Mouse (Mus musculus): Measurements from ENCODE around the gene Slc30a3. TPM values are rescaled to one million over a fixed set of nuclear protein-coding genes. Genes with fewer than 3 reads are reported as not detected.
A peak's percentile ranks its signal among the peaks of the same experiment; 100 is the strongest.

The Slc30a3 gene
- not detected in 2 replicates for total RNA-seq (2015)
- not detected in 2 replicates for total RNA-seq (2017)

- ATAC-seq (ENCODE audit: poor library complexity, severe bottlenecking): no peak
These were observed at the start of gene Slc30a3 for GRCm38 (mm10) chr5:31108000-31108490. Gene Slc30a3 (minus strand): TSS chr5:31108237.

DNA sequence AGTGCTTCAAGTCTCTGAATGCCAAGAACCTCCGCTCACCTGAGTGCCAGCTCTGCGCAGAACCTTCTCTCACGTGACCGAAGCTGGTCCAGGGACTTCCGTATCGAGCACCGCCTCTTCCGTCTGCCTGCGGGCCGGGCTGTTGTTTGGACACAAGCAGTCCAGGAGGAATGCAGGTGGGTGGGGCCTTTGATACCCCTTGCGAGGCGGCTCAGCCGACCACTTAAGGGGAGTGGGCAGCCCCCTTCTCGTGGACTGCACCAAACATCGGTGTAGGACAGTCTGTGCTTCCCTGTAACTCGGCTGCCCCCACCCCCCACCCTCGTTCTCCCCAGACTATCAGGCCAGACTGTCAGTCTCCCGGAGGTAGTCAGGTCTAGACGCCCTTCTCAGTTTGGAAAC lies 46.1 kb upstream of the Slc30a3 start, which contains the start of gene Mpv17:
Gene Mpv17 (minus strand): TSS at position 100 of the 402 bp plus-strand sequence.
- ATAC-seq (ENCODE audit: poor library complexity, severe bottlenecking): peak; percentile 99

DNA sequence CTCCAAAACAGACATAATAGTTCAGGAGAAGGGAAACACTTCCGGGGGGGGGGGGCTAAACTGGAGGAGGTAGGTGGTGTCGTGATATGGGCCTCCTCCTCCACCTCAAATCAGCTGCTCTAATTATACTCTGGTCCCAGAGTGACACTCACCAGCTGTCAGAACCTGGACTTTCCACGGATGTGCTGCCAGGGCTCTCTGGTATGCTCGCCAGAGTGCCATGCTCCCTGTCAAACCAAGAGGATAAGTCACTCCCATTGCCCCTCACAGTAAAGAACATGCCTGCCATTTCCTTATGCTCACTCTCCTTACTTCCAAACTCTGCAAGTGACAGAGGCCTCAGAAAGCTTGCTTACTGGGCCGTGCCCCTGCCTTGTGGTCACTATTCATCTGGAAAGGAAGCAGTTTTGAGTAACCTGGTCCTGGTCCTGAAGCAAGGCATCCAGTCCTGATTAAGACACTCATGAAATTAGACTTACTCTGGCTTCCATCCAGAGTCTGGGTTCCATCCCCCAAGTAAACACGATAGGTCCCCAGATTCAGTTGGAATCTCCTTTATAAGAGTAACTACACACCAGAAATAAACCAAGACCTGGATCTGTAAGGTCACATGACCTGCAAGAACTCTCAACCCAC lies 45.6 kb upstream of the Slc30a3 start:
- peak; percentile 17; the same call in 1 of the 2 replicates for ATAC-seq (ENCODE audit: poor library complexity, severe bottlenecking)

DNA sequence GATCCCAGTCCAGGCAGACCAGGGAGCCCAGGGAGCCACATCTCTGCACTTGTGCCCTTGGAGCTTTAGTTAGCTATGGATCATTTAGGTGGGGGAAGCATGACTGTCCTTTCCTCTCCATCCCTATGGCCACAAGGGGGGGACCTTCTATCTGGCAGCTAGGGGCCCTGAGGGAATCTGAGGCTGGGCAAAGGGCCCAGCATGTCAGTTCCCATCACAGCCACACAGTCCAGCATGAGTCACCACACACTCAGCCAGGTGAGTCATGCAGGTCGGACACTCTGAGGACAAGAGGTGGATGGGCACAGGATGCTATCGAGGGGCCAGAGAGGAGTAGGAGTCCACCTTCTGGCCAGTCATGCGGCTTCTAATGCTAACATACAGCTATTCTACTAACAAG lies 43.7 kb upstream of the Slc30a3 start:
- no peak for ATAC-seq (ENCODE audit: poor library complexity, severe bottlenecking)

GRCm38 (mm10) chr5:31149781-31150180 lies 41.7 kb upstream of the Slc30a3 start:
- no peak for ATAC-seq (ENCODE audit: poor library complexity, severe bottlenecking)

DNA sequence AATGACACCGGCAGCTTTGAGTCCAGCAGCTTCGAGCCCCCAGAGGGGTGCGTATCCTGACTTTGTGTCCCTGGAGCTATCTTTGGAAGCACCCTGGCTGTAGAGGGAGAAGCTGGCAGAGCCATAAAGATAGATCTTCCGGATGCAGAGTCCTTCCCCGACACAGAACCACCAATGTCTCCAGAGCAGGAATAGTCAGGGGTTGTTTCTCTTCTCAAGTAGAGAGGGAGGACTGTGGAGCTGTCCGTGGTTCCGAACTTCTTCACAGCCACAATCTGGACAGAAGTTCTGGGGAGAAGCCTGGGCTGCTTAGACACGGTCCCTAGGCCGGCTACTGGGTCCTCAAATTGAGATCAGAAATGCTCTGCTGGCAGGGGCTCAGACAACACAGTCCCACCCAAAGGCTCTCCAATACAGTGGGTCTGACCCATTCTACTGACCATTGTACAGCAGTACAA lies 31.0 kb upstream of the Slc30a3 start:
- ATAC-seq (ENCODE audit: poor library complexity, severe bottlenecking): no peak

GRCm38 (mm10) chr5:31138241-31138967 lies 30.4 kb upstream of the Slc30a3 start, which contains the start of gene Ucn:
Gene Ucn (minus strand): TSS chr5:31138829.
- no peak for ATAC-seq (ENCODE audit: poor library complexity, severe bottlenecking)

DNA sequence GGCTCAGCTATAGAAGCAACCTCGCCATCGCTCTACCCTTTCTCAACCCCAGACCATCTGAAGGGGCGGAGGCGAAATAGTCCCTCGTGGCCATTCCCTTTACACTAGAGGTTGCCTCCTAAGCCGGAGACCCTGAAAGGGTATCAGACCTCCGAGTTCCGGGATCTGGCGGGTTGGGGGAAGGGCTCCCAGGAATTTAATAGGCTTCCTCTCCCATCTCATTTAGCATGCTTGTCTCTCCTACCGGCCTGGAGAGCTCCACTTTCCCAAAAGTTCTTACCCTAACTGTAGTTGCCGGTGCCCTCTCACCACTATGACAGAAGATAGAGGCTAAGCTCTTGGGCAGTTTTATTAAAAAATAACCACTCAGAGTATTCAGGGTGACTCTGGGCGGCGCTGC lies 29.6 kb upstream of the Slc30a3 start:
- no peak for ATAC-seq (ENCODE audit: poor library complexity, severe bottlenecking)

- ATAC-seq (ENCODE audit: poor library complexity, severe bottlenecking): no peak
These were observed 28.8 kb upstream of the Slc30a3 start for GRCm38 (mm10) chr5:31136730-31137424.

DNA sequence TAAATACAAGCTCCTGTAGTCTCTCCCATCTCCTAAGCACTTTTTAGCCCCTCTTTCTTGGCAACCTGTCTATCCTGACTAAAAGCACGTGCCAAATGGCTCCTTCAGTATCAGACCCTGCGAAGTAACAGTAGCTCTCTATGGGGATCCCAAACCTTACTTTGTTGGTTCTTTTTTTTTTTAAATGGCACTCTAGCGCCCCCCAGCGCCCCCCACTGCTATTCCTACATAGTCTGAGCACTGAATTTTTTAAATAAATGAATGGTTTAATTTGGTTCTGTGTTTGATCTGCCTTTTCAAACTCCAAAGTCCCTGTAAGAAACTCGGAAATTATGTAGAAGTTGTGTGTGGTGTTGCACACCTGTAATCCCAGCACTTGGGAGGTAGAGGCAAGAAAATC lies 18.0 kb upstream of the Slc30a3 start:
- ATAC-seq (ENCODE audit: poor library complexity, severe bottlenecking): no peak

- no peak for ATAC-seq (ENCODE audit: poor library complexity, severe bottlenecking)
These were observed 15.4 kb upstream of the Slc30a3 start for GRCm38 (mm10) chr5:31123481-31123880.

- no peak for ATAC-seq (ENCODE audit: poor library complexity, severe bottlenecking)
These were observed 13.1 kb upstream of the Slc30a3 start for GRCm38 (mm10) chr5:31121111-31121510.

DNA sequence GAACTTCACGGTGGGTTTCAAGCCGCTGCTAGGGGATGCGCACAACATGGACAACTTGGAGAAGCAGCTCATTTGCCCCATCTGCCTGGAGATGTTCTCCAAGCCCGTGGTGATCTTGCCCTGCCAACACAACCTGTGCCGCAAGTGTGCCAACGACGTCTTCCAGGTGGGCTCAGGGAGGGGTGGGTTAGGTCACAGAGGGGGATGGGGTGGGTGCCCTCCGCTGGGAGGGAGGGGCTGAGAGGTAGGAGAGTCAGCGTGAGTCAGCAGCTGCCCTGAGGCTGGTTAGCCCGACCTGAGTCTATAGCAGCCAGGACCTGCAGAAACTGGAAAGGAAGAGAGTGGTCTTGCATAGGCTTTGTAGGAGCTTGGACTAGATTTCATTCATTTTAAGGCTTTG lies 8.9 kb upstream of the Slc30a3 start:
- no peak for ATAC-seq (ENCODE audit: poor library complexity, severe bottlenecking)

DNA sequence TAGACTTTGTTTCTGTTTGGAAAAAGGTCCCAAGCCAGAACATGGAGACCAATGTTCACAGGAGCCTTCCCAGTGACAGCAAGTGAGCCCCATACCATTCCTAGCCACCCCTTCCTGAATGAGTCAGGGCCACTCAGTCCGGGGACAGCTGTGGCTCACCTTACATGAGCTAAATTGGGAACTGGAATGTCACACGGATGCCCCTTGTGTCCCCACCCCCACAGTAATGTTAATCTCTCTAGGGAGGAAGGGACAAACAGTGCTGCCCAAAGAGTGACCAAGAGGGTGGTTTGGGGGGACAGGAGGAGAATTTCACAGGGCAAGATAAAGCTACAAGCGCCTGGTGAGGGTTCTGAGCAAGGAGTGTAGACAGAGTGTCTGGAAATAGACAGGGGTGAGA lies 8.3 kb upstream of the Slc30a3 start, which contains the start of gene Trim54:
Gene Trim54 (plus strand): TSS at position 359 of the 400 bp plus-strand sequence.
- no peak for ATAC-seq (ENCODE audit: poor library complexity, severe bottlenecking)

- no peak for ATAC-seq (ENCODE audit: poor library complexity, severe bottlenecking)
These were observed 2.7 kb upstream of the Slc30a3 start for GRCm38 (mm10) chr5:31110781-31111180.

DNA sequence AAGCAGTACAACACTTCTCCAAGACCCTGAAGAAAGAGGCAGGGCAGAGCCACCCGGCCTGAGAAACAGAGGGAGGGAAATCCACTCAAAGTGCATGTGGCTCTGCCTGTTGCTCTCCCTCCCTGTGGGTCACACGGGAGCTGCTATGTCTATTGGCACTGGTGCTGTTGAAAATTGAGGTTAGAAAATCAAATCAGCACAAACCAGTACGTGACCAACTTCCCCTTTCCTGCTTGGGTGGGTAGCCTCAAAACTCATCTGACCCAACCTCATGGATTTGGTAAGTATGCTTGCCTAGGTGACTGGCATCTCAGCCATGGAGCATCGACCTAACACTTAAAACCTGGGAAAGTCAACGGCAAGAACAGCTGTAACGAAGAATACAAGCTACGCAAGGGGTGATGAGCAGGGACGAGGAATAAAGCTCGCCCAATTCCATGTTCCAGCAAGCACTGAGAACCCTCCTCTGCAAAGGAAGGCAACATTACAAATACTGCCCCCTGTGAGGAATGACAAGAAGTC lies 2.2 kb downstream of the Slc30a3 start, which contains the start of gene Dnajc5g:
Gene Dnajc5g (plus strand): TSS at position 472 of the 522 bp plus-strand sequence.
- no peak for ATAC-seq (ENCODE audit: poor library complexity, severe bottlenecking)

DNA sequence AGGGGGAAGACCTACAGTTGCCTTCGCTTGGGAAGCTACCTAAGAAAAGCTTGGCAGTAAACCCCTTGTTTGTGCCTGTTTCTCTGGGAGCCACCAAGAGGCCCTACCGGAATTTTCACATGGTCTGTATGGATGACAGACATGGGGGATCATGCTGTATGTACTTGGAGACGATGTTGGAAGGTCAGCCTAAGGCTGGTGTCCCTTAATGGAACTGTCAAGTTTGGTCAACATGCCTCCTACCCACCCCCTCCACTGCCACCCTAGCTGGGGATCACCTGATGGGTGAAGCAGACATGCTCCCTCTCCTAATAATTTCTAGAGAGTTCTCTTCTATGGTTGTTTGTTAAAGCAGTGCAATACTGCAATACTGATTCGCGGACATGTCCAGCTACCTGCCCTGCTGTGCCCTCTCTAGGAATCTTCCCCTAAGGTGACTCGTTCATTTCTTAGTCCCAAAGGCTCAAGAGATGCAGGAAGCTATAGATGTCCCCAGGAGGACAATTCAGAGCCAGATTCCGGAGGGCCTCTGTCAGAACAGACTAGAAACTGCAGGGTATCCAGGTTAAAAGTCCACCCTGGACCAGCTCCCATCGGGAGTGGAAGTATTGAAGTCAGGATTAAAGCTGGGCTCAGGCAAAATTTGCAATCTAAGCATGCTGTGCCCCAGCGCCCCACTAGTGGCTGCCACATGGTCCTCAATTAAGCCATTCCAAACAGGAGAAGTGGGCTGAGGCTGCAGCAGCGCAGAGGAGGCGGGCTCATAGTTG lies 12.1 kb downstream of the Slc30a3 start:
- ATAC-seq (ENCODE audit: poor library complexity, severe bottlenecking): no peak

DNA sequence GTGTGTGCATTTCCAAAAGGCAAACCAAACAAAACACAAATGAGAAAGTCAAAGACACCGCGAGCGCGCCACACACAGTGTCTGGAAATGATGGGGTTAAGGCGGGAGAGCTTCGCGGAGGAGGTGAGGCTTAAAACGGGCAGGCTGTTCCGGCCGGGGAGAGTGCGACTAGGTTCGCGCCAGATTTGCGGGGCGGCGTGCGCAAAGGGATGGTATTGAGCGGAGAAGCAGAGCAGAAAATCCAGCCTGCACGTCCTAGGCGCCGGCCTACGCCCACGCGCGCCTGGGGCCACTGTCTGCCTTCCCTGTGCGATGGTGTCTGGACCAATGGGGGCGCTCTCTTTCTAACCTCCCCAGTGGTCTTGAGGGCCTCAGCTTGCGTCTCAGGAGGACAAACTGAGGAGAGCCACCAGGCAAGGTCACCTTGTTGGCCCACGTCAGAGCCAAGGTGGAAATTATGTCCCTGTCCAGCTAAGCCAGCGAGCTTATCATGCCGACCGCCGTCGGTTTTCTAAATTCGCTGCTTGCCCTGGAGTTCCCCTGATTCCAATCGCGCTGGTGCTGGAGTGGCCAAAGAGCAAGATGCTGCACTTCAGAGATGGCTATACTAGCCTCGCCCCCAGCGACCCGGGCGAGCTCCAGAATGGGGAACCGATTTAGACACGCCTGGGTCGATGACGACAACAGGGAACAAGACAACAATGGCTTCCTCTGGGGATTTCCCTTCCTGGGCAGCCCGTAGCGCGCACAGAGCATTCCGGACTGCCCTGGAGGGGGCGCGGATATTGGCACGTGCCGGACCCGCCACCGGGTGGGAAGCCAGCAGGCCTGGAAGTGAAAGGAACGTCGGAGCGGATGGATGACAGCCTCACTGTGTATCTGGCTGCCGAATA lies 13.0 kb downstream of the Slc30a3 start:
- peak; percentile 96 for ATAC-seq (ENCODE audit: poor library complexity, severe bottlenecking)
